Mouse (Mus musculus): ENCODE results near the gene Synrg.

DNA sequence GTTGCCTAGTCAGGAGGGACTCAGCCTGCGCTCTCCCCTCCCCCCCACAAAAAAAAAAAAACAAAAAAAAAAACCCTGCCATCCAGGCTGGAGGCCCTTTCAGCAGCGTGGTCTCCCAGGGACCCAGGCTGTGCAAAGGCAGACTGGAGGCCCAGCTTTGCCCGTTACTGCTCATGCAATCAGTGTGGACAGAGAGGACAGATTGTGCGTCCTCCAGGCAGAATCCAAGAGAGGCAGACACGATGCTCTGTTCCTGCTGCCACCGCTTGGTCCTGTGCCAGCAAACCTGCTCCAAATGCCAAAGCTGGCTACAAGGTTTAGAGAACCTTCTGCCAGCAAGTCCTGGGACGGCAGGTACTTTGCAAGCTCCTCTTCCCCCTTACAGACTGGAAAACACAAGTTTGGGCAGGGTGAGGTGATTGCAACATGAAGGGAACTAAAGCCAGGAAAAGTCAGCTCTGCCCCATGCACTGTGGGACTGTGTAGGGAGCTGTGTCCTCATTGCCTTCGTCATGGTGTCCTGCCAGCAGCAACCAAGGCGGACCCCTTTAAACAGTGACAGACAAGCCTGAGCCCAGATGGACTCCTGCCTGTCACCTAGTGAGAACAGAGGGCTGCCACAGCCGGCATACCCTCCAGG is 89.4 kb downstream of the Synrg start:
- no peak for TF ChIP-seq CTCF (IDR thresholded peaks at IDR 0.05; ENCODE audit: control insufficient read depth, insufficient read depth, insufficient read length)
- TF ChIP-seq MYOD1 (IDR thresholded peaks at IDR 0.05; ENCODE audit: control insufficient read depth, insufficient read length, low read depth) = no peak
- TF ChIP-seq MAX (IDR thresholded peaks at IDR 0.05) = no peak
- no peak for TF ChIP-seq CEBPB (IDR thresholded peaks at IDR 0.05; ENCODE audit: low read depth)
- TF ChIP-seq MYOG (IDR thresholded peaks at IDR 0.05; ENCODE audit: control insufficient read depth, extremely low read depth, insufficient read length) = no peak
- no peak for TF ChIP-seq USF1 (IDR thresholded peaks at IDR 0.05; ENCODE audit: low read depth)
- no peak for TF ChIP-seq FOSL1 (IDR thresholded peaks at IDR 0.05; ENCODE audit: insufficient read depth, low read length, poor library complexity, severe bottlenecking)
